Mouse (Mus musculus): ENCODE measurements around the gene Net1. TPM values are rescaled to one million over a fixed set of nuclear protein-coding genes. Genes with fewer than 3 reads are reported as not detected.

Gene Net1
- 648 TPM for polyA plus RNA-seq (2014; fragmentation: Illumina TruSeq; extraction: RNeasy Lipid Tissue Mini Kit (QIAGEN cat#74804); ENCODE audit: low replicate concordance)

DNA sequence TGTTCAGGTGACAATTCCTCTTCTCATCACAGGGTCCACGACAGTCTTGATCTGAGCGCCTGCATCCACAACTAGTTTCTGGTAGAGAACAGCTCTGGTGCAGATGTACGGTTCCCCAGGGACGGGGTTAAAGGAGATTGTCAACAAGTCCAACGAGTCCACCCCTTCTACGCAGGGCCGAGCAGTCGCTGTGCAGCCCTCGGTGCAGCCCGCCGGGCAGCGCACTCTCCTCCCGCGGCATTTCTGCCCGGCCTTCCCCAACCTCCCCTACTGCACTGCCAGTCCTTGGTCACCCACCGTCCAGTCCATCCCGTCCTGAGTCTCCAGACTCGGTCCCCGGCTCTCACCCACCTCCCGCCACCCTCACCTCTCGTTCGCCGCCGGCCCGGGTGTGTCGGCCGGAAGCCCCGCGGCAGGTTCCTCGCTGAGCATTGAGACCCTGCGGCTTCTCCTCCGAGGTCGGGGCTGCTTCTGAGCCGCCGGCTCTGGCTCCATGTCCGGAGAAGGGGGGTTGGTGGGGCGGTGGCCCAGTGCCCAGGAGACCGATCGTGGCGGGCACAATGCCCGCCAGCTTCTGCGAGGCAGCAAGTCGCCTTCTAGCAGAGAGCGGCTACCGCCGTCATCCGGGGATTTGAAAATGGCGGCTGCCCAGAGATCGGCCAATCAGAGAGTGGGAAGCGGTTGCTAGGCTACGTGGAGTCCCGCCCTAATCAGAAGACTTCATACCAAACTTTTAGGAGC is at the start of gene Net1, which contains the start of gene Tubal3:
TSS of gene Net1 (minus strand) at position 650 of the 741 bp plus-strand sequence.
TSS of gene Tubal3 (plus strand) at position 704 of the 741 bp plus-strand sequence.

DNA sequence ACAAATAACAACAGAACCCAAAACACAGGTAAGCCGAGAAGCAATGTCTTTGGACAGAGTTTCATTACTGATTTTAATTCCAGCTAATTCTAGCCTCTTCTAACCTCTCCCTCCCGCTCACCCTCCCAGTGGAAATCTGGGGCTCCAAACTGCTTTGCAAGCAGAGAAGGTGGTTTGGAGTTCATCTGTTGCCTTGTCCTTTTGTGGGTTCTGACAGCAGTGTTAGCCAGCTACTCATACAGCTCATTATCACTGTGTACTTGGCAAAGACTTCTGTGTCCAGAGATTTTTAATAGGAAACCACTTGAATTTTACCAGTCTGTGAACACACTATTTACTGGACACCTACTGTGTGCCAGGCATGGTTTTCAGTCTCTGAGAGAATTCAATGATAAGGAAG is 27.2 kb upstream of the Net1 start, which contains the start of gene Ucn3:
TSS of gene Ucn3 (minus strand) at position 101 of the 400 bp plus-strand sequence.

DNA sequence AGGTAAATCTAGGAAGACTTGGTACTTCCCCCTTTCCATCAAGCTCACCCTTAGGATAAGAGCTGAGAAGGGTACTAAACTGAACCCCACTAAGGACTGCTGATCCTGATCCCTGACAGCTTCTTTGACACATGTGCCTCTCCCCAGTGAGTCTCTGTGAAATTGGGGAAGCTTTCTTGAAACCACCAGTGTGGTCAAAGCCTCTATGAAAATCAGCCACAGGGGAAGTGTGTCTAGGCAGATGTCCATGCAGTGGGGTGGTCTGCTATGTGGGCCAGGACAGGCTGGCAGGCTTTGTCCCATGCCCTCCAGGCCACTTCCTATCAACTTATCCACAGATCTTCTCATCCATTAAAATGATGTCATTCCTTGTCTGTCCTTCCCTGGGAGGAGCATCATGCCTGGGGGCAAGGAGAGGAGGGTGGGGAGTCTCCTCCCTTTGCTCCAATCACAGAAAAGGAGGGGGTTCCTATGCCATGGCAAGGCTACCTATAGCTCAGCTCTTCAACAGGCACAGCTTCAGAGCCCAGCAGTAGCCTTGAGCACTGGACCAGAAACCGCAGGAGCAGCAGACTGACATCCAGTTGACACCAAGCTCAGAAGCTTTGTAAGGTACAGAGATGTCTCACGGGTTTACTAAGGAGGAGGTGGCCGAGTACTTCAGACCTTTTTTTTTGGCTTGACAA is 64.2 kb downstream of the Net1 start, which contains the start of gene Calm5:
TSS of gene Calm5 (plus strand) at position 526 of the 686 bp plus-strand sequence.

DNA sequence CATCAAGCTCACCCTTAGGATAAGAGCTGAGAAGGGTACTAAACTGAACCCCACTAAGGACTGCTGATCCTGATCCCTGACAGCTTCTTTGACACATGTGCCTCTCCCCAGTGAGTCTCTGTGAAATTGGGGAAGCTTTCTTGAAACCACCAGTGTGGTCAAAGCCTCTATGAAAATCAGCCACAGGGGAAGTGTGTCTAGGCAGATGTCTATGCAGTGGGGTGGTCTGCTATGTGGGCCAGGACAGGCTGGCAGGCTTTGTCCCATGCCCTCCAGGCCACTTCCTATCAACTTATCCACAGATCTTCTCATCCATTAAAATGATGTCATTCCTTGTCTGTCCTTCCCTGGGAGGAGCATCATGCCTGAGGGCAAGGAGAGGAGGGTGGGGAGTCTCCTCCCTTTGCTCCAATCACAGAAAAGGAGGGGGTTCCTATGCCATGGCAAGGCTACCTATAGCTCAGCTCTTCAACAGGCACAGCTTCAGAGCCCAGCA is 80.7 kb downstream of the Net1 start, which contains the start of gene Calm4:
TSS of gene Calm4 (plus strand) at position 446 of the 496 bp plus-strand sequence.

Other genes with a start within 250 kb of the Net1 start
- not detected for gene Calml3, start 113.9 kb downstream of the Net1 start, polyA plus RNA-seq (2014; fragmentation: Illumina TruSeq; extraction: RNeasy Lipid Tissue Mini Kit (QIAGEN cat#74804); ENCODE audit: low replicate concordance)
- not detected for gene Calm4, start 80.5 kb downstream of the Net1 start, polyA plus RNA-seq (2014; fragmentation: Illumina TruSeq; extraction: RNeasy Lipid Tissue Mini Kit (QIAGEN cat#74804); ENCODE audit: low replicate concordance)
- gene Calm5, start 64.0 kb downstream of the Net1 start, polyA plus RNA-seq (2014; fragmentation: Illumina TruSeq; extraction: RNeasy Lipid Tissue Mini Kit (QIAGEN cat#74804); ENCODE audit: low replicate concordance), result not detected
- gene Tubal3, start 54 bp upstream of the Net1 start, polyA plus RNA-seq (2014; fragmentation: Illumina TruSeq; extraction: RNeasy Lipid Tissue Mini Kit (QIAGEN cat#74804); ENCODE audit: low replicate concordance), result 104 TPM
- not detected for gene Ucn3, start 27.1 kb upstream of the Net1 start, polyA plus RNA-seq (2014; fragmentation: Illumina TruSeq; extraction: RNeasy Lipid Tissue Mini Kit (QIAGEN cat#74804); ENCODE audit: low replicate concordance)
- 213 TPM for gene Akr1c14, start 130.8 kb upstream of the Net1 start, polyA plus RNA-seq (2014; fragmentation: Illumina TruSeq; extraction: RNeasy Lipid Tissue Mini Kit (QIAGEN cat#74804); ENCODE audit: low replicate concordance)
- gene Akr1c18, start 232.4 kb upstream of the Net1 start, polyA plus RNA-seq (2014; fragmentation: Illumina TruSeq; extraction: RNeasy Lipid Tissue Mini Kit (QIAGEN cat#74804); ENCODE audit: low replicate concordance), result not detected

Data from small intestine, adult 10 weeks (tissue).